Mouse (Mus musculus): Measurements from ENCODE around the gene Gfod1. TPM values are rescaled to one million over a fixed set of nuclear protein-coding genes. Genes with fewer than 3 reads are reported as not detected.

Gene Gfod1
- total RNA-seq, 1 experiment: 4.8 TPM

- TF ChIP-seq ZC3H11A (IDR thresholded peaks at IDR 0.05; ENCODE audit: borderline replicate concordance, low read depth, low read length) (no peak), ZNF384 (IDR thresholded peaks at IDR 0.05; ENCODE audit: low read depth, low read length) (no peak), HCFC1 (IDR thresholded peaks at IDR 0.05; ENCODE audit: borderline replicate concordance, insufficient read depth, low read length) (no peak), MAFK (IDR thresholded peaks at IDR 0.05; ENCODE audit: insufficient read depth, low read depth, low read length) (no peak), CHD2 (IDR thresholded peaks at IDR 0.05; ENCODE audit: low read depth, low read length) (no peak)
- no peak for DNase-seq (ENCODE audit: low read depth, low spot score)
- no peaks in the 10 kb centered on the region for H3K9me3 ChIP-seq (ENCODE audit: control insufficient read depth, insufficient read depth, low read depth, low read length)
- H3K9ac ChIP-seq (ENCODE audit: insufficient read depth, low read depth, low read length, poor library complexity, severe bottlenecking): no peak overlapping the region
- H3K4me1 ChIP-seq (ENCODE audit: control insufficient read depth in 2 of 2, insufficient read depth in 2 of 2, low read length in 2 of 2, poor library complexity in 1 of 2): peaks cover 0 to 9% of the 10 kb centered on the region in 2 experiments; a peak in 1 of 4 replicates
- H3K27ac ChIP-seq (ENCODE audit: insufficient read depth, low read depth, low read length, poor library complexity, severe bottlenecking): no peak overlapping the region
- in situ Hi-C loops (cut with MboI; ENCODE audit: low sequenced_read_pairs in 2 of 2, unreplicated experiment in 2 of 2): no loop called here
- H3K36me3 ChIP-seq (ENCODE audit: control insufficient read depth, insufficient read depth, low read length, poor library complexity, severe bottlenecking): no peaks in the 10 kb centered on the region
- H3K4me3 ChIP-seq (ENCODE audit: insufficient read depth in 1 of 2, low read depth in 1 of 2, low read length in 2 of 2, poor library complexity in 1 of 2, severe bottlenecking in 1 of 2): no peak overlapping the region
Measured at GRCm38 (mm10) chr13:43222084-43222483, 81.9 kb downstream of the Gfod1 start.

- Histone ChIP-seq H3K9ac (ENCODE audit: insufficient read depth, low read depth, low read length, poor library complexity, severe bottlenecking) (no peak overlapping the region), H3K36me3 (ENCODE audit: control insufficient read depth, insufficient read depth, low read length, poor library complexity, severe bottlenecking) (no peaks in the 10 kb centered on the region), H3K27ac (ENCODE audit: insufficient read depth, low read depth, low read length, poor library complexity, severe bottlenecking) (no peak overlapping the region), H3K9me3 (ENCODE audit: control insufficient read depth, insufficient read depth, low read depth, low read length) (no peaks in the 10 kb centered on the region), H3K4me3 (ENCODE audit: insufficient read depth in 1 of 2, low read depth in 1 of 2, low read length in 2 of 2, poor library complexity in 1 of 2, severe bottlenecking in 1 of 2) (no peak overlapping the region), H3K4me1 (ENCODE audit: control insufficient read depth in 2 of 2, insufficient read depth in 2 of 2, low read length in 2 of 2, poor library complexity in 1 of 2) (peaks cover 2 to 14% of the 10 kb centered on the region in 2 experiments; a peak in 3 of 4 replicates)
- DNase-seq (ENCODE audit: low read depth, low spot score): no peak
- TF ChIP-seq HCFC1 (IDR thresholded peaks at IDR 0.05; ENCODE audit: borderline replicate concordance, insufficient read depth, low read length) (no peak), ZNF384 (IDR thresholded peaks at IDR 0.05; ENCODE audit: low read depth, low read length) (no peak), CHD2 (IDR thresholded peaks at IDR 0.05; ENCODE audit: low read depth, low read length) (no peak)
- in situ Hi-C loops (cut with MboI; ENCODE audit: low sequenced_read_pairs in 2 of 2, unreplicated experiment in 2 of 2): no loop called here
Measured at GRCm38 (mm10) chr13:43221290-43221689, 82.7 kb downstream of the Gfod1 start.

- no peak for DNase-seq (ENCODE audit: low read depth, low spot score)
- H3K27ac ChIP-seq (ENCODE audit: insufficient read depth, low read depth, low read length, poor library complexity, severe bottlenecking): no peak overlapping the region
- no peak overlapping the region for H3K9ac ChIP-seq (ENCODE audit: insufficient read depth, low read depth, low read length, poor library complexity, severe bottlenecking)
- H3K4me3 ChIP-seq (ENCODE audit: insufficient read depth in 1 of 2, low read depth in 1 of 2, low read length in 2 of 2, poor library complexity in 1 of 2, severe bottlenecking in 1 of 2): no peak overlapping the region
- no peaks in the 10 kb centered on the region for H3K9me3 ChIP-seq (ENCODE audit: control insufficient read depth, insufficient read depth, low read depth, low read length)
- in situ Hi-C loops (cut with MboI; ENCODE audit: low sequenced_read_pairs in 2 of 2, unreplicated experiment in 2 of 2): no loop called here
- peaks cover 3 to 16% of the 10 kb centered on the region in 2 experiments; a peak in 3 of 4 replicates for H3K4me1 ChIP-seq (ENCODE audit: control insufficient read depth in 2 of 2, insufficient read depth in 2 of 2, low read length in 2 of 2, poor library complexity in 1 of 2)
- H3K36me3 ChIP-seq (ENCODE audit: control insufficient read depth, insufficient read depth, low read length, poor library complexity, severe bottlenecking): no peaks in the 10 kb centered on the region
- TF ChIP-seq MAFK (IDR thresholded peaks at IDR 0.05; ENCODE audit: insufficient read depth, low read depth, low read length): no peak
- no peak for TF ChIP-seq ZC3H11A (IDR thresholded peaks at IDR 0.05; ENCODE audit: borderline replicate concordance, low read depth, low read length)
- no peak for TF ChIP-seq ZNF384 (IDR thresholded peaks at IDR 0.05; ENCODE audit: low read depth, low read length)
- no peak for TF ChIP-seq HCFC1 (IDR thresholded peaks at IDR 0.05; ENCODE audit: borderline replicate concordance, insufficient read depth, low read length)
- TF ChIP-seq CHD2 (IDR thresholded peaks at IDR 0.05; ENCODE audit: low read depth, low read length): no peak
Measured at GRCm38 (mm10) chr13:43220635-43221034, 83.3 kb downstream of the Gfod1 start.

- H3K9ac ChIP-seq (ENCODE audit: insufficient read depth, low read depth, low read length, poor library complexity, severe bottlenecking): no peak overlapping the region
- no peak for DNase-seq (ENCODE audit: low read depth, low spot score)
- no peak for TF ChIP-seq ZC3H11A (IDR thresholded peaks at IDR 0.05; ENCODE audit: borderline replicate concordance, low read depth, low read length)
- H3K9me3 ChIP-seq (ENCODE audit: control insufficient read depth, insufficient read depth, low read depth, low read length): no peaks in the 10 kb centered on the region
- no peak overlapping the region for H3K4me3 ChIP-seq (ENCODE audit: insufficient read depth in 1 of 2, low read depth in 1 of 2, low read length in 2 of 2, poor library complexity in 1 of 2, severe bottlenecking in 1 of 2)
- in situ Hi-C loops (cut with MboI; ENCODE audit: low sequenced_read_pairs in 2 of 2, unreplicated experiment in 2 of 2): no loop called here
- no peak overlapping the region for H3K27ac ChIP-seq (ENCODE audit: insufficient read depth, low read depth, low read length, poor library complexity, severe bottlenecking)
- peaks cover 5 to 16% of the 10 kb centered on the region in 2 experiments; a peak in 3 of 4 replicates for H3K4me1 ChIP-seq (ENCODE audit: control insufficient read depth in 2 of 2, insufficient read depth in 2 of 2, low read length in 2 of 2, poor library complexity in 1 of 2)
- no peaks in the 10 kb centered on the region for H3K36me3 ChIP-seq (ENCODE audit: control insufficient read depth, insufficient read depth, low read length, poor library complexity, severe bottlenecking)
Measured at GRCm38 (mm10) chr13:43218764-43219163, 85.2 kb downstream of the Gfod1 start.

GRCm38 (mm10) chr13:43218284-43218683, 85.7 kb downstream of the Gfod1 start:
- Histone ChIP-seq H3K4me3 (ENCODE audit: insufficient read depth in 1 of 2, low read depth in 1 of 2, low read length in 2 of 2, poor library complexity in 1 of 2, severe bottlenecking in 1 of 2) (no peak overlapping the region), H3K27ac (ENCODE audit: insufficient read depth, low read depth, low read length, poor library complexity, severe bottlenecking) (no peak overlapping the region), H3K9ac (ENCODE audit: insufficient read depth, low read depth, low read length, poor library complexity, severe bottlenecking) (no peak overlapping the region), H3K4me1 (ENCODE audit: control insufficient read depth in 2 of 2, insufficient read depth in 2 of 2, low read length in 2 of 2, poor library complexity in 1 of 2) (peaks cover 5 to 16% of the 10 kb centered on the region in 2 experiments; a peak in 3 of 4 replicates), H3K36me3 (ENCODE audit: control insufficient read depth, insufficient read depth, low read length, poor library complexity, severe bottlenecking) (no peaks in the 10 kb centered on the region), H3K9me3 (ENCODE audit: control insufficient read depth, insufficient read depth, low read depth, low read length) (no peaks in the 10 kb centered on the region)
- in situ Hi-C loops (cut with MboI; ENCODE audit: low sequenced_read_pairs in 2 of 2, unreplicated experiment in 2 of 2): no loop called here
- TF ChIP-seq HCFC1 (IDR thresholded peaks at IDR 0.05; ENCODE audit: borderline replicate concordance, insufficient read depth, low read length) (no peak), MAFK (IDR thresholded peaks at IDR 0.05; ENCODE audit: insufficient read depth, low read depth, low read length) (no peak), CHD2 (IDR thresholded peaks at IDR 0.05; ENCODE audit: low read depth, low read length) (no peak), ZNF384 (IDR thresholded peaks at IDR 0.05; ENCODE audit: low read depth, low read length) (no peak), ZC3H11A (IDR thresholded peaks at IDR 0.05; ENCODE audit: borderline replicate concordance, low read depth, low read length) (no peak)
- no peak for DNase-seq (ENCODE audit: low read depth, low spot score)

Data from ES-E14 (cell line).